Mouse (Mus musculus): ENCODE data around the gene Znrf2.
A peak's percentile ranks its signal among the peaks of the same experiment; 100 is the strongest.
"Not testable (repeated sequence)": the region's sequence is repeated elsewhere in the genome, so short reads cannot be mapped to it uniquely, and the experiment has no call there.

The Znrf2 gene

GRCm38 (mm10) chr6:54849179-54850156 lies 32.8 kb downstream of the Znrf2 start:
- peak; percentile 86 for DNase-seq (ENCODE audit: low read depth, low spot score)

GRCm38 (mm10) chr6:54851778-54852177 lies 35.1 kb downstream of the Znrf2 start:
- DNase-seq (ENCODE audit: low read depth, low spot score): peak; percentile 57

- DNase-seq (ENCODE audit: low read depth, low spot score): peak; percentile 97
These were observed 36.0 kb downstream of the Znrf2 start for GRCm38 (mm10) chr6:54852669-54853068.

- peak; percentile 96 for DNase-seq (ENCODE audit: low read depth, low spot score)
These were observed 38.1 kb downstream of the Znrf2 start for GRCm38 (mm10) chr6:54854859-54855258.

- no peak for DNase-seq (ENCODE audit: low read depth, low spot score)
These were observed 39.3 kb downstream of the Znrf2 start for GRCm38 (mm10) chr6:54855801-54856583.

GRCm38 (mm10) chr6:54859159-54859558 lies 42.4 kb downstream of the Znrf2 start:
- not testable (repeated sequence) for DNase-seq (ENCODE audit: low read depth, low spot score)

GRCm38 (mm10) chr6:54860180-54860579 lies 43.5 kb downstream of the Znrf2 start:
- DNase-seq (ENCODE audit: low read depth, low spot score): no peak

GRCm38 (mm10) chr6:54866731-54867410 lies 50.2 kb downstream of the Znrf2 start:
- no peak for DNase-seq (ENCODE audit: low read depth, low spot score)

GRCm38 (mm10) chr6:54867411-54867745 lies 50.7 kb downstream of the Znrf2 start:
- peak; percentile 48 for DNase-seq (ENCODE audit: low read depth, low spot score)

GRCm38 (mm10) chr6:54873029-54873428 lies 56.3 kb downstream of the Znrf2 start:
- no peak for DNase-seq (ENCODE audit: low read depth, low spot score)

GRCm38 (mm10) chr6:54876782-54877181 lies 60.1 kb downstream of the Znrf2 start:
- DNase-seq (ENCODE audit: low read depth, low spot score): peak; percentile 38

GRCm38 (mm10) chr6:54877651-54878050 lies 60.9 kb downstream of the Znrf2 start:
- no peak for DNase-seq (ENCODE audit: low read depth, low spot score)

GRCm38 (mm10) chr6:54878546-54878945 lies 61.8 kb downstream of the Znrf2 start:
- no peak for DNase-seq (ENCODE audit: low read depth, low spot score)

- DNase-seq (ENCODE audit: low read depth, low spot score): no peak
These were observed 63.4 kb downstream of the Znrf2 start for GRCm38 (mm10) chr6:54880086-54880485.

- no peak for DNase-seq (ENCODE audit: low read depth, low spot score)
These were observed 66.7 kb downstream of the Znrf2 start for GRCm38 (mm10) chr6:54883424-54883823.

- DNase-seq (ENCODE audit: low read depth, low spot score): no peak
These were observed 69.5 kb downstream of the Znrf2 start for GRCm38 (mm10) chr6:54886195-54886594.

GRCm38 (mm10) chr6:54890221-54890620 lies 73.5 kb downstream of the Znrf2 start:
- DNase-seq (ENCODE audit: low read depth, low spot score): peak; percentile 33

- no peak for DNase-seq (ENCODE audit: low read depth, low spot score)
These were observed 74.7 kb downstream of the Znrf2 start for GRCm38 (mm10) chr6:54891384-54891783.

GRCm38 (mm10) chr6:54900256-54900655 lies 83.5 kb downstream of the Znrf2 start:
- no peak for DNase-seq (ENCODE audit: low read depth, low spot score)

- no peak for DNase-seq (ENCODE audit: low read depth, low spot score)
These were observed 85.8 kb downstream of the Znrf2 start for GRCm38 (mm10) chr6:54902547-54902946.

- DNase-seq (ENCODE audit: low read depth, low spot score): no peak
These were observed 89.6 kb downstream of the Znrf2 start for GRCm38 (mm10) chr6:54906053-54907040.
